Mouse (Mus musculus) neural tube, embryonic 11.5 days (tissue): Measurements from ENCODE around the gene Sgk1. TPM values are rescaled to one million over a fixed set of nuclear protein-coding genes. Genes with fewer than 3 reads are reported as not detected.

ENCODE experiments used
- ATAC-seq: fragments of 200-750 bp; cut with Nextera tagmentation; 2 replicates; pipeline ENCODE4 v1.8.0; 2017; ENCODE audit warnings: moderate number of reproducible peaks, mild to moderate bottlenecking, moderate TSS enrichment, moderate library complexity; ENCODE audit not compliant: insufficient read depth, low FRiP score, low TSS enrichment
- DNase-seq: peaks from one replicate; pipeline ENCODE4 v3.0.0-alpha.2; 2015; ENCODE audit warnings: low spot score
- H3K27ac ChIP-seq: fragments of 300-500 bp; sonication (generic); 2 replicates; pipeline ENCODE4 v1.5.1; 2014; ENCODE audit warnings: low read depth, mild to moderate bottlenecking, low read length
- H3K27me3 ChIP-seq: fragments of 300-500 bp; sonication (generic); 2 replicates; pipeline ENCODE4 v1.6.1; 2014; ENCODE audit warnings: mild to moderate bottlenecking, low read length, mixed read lengths; ENCODE audit not compliant: control insufficient read depth, insufficient read depth
- H3K36me3 ChIP-seq: fragments of 300-500 bp; sonication (generic); 2 replicates; pipeline ENCODE4 v1.6.1; 2014; ENCODE audit warnings: mild to moderate bottlenecking, low read length, moderate library complexity, mixed read lengths; ENCODE audit not compliant: control insufficient read depth, insufficient read depth
- H3K4me1 ChIP-seq: fragments of 300-500 bp; sonication (generic); 2 replicates; pipeline ENCODE4 v1.6.1; 2014; ENCODE audit warnings: low read length, mixed read lengths; ENCODE audit not compliant: control insufficient read depth, insufficient read depth
- H3K4me2 ChIP-seq: fragments of 300-500 bp; sonication (generic); 2 replicates; pipeline ENCODE4 v1.6.1; 2014; ENCODE audit warnings: low read depth, mild to moderate bottlenecking, moderate library complexity
- H3K4me3 ChIP-seq: fragments of 300-500 bp; sonication (generic); 2 replicates; pipeline ENCODE4 v1.5.1; 2014; ENCODE audit warnings: low read depth, low read length
- H3K9ac ChIP-seq: fragments of 300-500 bp; sonication (generic); 2 replicates; pipeline ENCODE4 v1.6.1; 2014; ENCODE audit warnings: mild to moderate bottlenecking, low read length
- H3K9me3 ChIP-seq: fragments of 300-500 bp; sonication (generic); 2 replicates; pipeline ENCODE4 v1.6.1; 2016; ENCODE audit warnings: low read length; ENCODE audit not compliant: control insufficient read depth
- WGBS: fragments of 180-500 bp; shearing (Covaris S2); extraction: QIAGEN DNeasy Blood & Tissue Kit; methylation state at CpG from one replicate; pipeline ENCODE4 v1.1.7; 2014; 5-methylcytosine and 5-hydroxymethylcytosine counted together
- polyA plus RNA-seq: library from polyadenylated mRNA; unstranded; fragments of >200 nt; fragmentation: Nextera tagmentation; extraction: Ambion mirVana; gene quantifications from 2 replicates; pipeline ENCODE4 v1.2.1, GENCODE M21; 2014

Gene Sgk1
- polyA plus RNA-seq, 1 experiment from 2014 or later, result 22.1 TPM

DNA sequence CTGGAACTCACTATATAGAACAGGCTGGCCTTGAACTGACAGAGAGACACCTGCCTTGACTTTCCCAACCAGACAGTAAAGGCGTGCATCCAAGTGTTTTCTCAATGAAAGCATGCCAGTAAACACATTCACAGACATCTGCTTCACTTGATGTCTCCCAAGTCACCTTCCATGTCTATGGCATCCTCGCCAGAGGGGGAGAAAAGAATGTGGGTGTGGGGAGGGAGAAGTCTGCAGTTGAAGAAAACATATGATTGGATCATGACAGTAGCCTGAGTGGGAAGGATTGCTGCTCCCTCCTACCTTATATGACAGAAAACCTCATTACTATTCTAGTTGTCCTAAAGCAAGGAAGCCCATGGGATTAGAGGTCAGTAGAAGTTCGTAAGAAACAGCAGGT is 50.8 kb downstream of the Sgk1 start:
- Histone ChIP-seq H3K9me3 (no peaks in the 10 kb centered on the region), H3K27ac (no peak overlapping the region), H3K4me1 (no peaks in the 10 kb centered on the region), H3K36me3 (no peaks in the 10 kb centered on the region), H3K9ac (no peak overlapping the region), H3K27me3 (no peaks in the 10 kb centered on the region), H3K4me3 (no peak overlapping the region), H3K4me2 (no peak overlapping the region)
- WGBS, result 79% methylated on average over 3 of the region's 3 CpGs
- no peak for DNase-seq
- ATAC-seq, result no peak

GRCm38 (mm10) chr10:21934826-21935225 is 52.8 kb downstream of the Sgk1 start:
- Histone ChIP-seq H3K27ac (no peak overlapping the region), H3K27me3 (no peaks in the 10 kb centered on the region), H3K4me2 (no peak overlapping the region), H3K4me1 (no peaks in the 10 kb centered on the region), H3K9me3 (no peaks in the 10 kb centered on the region), H3K9ac (no peak overlapping the region), H3K36me3 (no peaks in the 10 kb centered on the region), H3K4me3 (no peak overlapping the region)
- DNase-seq (no peak), ATAC-seq (no peak)
- WGBS, result 93% methylated on average over 2 of the region's 2 CpGs

GRCm38 (mm10) chr10:21936513-21937221 is 54.7 kb downstream of the Sgk1 start:
- 57% methylated on average over 12 of the region's 12 CpGs for WGBS
- Histone ChIP-seq H3K27me3 (no peaks in the 10 kb centered on the region), H3K4me3 (no peak overlapping the region), H3K36me3 (no peaks in the 10 kb centered on the region), H3K4me2 (no peak overlapping the region), H3K9me3 (no peaks in the 10 kb centered on the region), H3K9ac (no peak overlapping the region), H3K27ac (no peak overlapping the region), H3K4me1 (no peaks in the 10 kb centered on the region)
- no peak for ATAC-seq
- no peak for DNase-seq

DNA sequence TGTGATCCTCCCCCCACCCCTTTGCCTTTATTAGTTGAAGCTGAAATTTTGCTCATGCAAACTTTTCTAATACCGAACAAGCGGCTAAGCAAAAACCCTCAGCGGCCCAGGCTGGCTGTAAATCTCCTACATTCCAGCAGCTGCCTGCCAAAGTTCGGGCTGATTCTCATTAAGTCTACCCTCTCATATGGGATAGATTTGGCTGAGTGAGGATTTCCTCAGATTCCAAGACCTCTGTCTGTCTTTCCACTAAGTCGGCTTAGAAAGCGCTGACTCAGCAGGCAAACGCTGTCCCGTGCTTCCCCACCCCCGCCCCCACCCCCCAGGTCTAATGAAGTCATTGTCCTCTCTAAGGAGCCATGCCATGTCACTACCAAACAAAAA is 55.2 kb downstream of the Sgk1 start:
- H3K4me2 ChIP-seq, result no peak overlapping the region
- no peaks in the 10 kb centered on the region for H3K9me3 ChIP-seq
- no peak overlapping the region for H3K27ac ChIP-seq
- H3K9ac ChIP-seq, result no peak overlapping the region
- no peaks in the 10 kb centered on the region for H3K27me3 ChIP-seq
- H3K4me1 ChIP-seq, result no peaks in the 10 kb centered on the region
- ATAC-seq (no peak), DNase-seq (peak; percentile 38)
- H3K36me3 ChIP-seq, result no peaks in the 10 kb centered on the region
- no peak overlapping the region for H3K4me3 ChIP-seq
- 16% methylated on average over 9 of the region's 9 CpGs for WGBS

DNA sequence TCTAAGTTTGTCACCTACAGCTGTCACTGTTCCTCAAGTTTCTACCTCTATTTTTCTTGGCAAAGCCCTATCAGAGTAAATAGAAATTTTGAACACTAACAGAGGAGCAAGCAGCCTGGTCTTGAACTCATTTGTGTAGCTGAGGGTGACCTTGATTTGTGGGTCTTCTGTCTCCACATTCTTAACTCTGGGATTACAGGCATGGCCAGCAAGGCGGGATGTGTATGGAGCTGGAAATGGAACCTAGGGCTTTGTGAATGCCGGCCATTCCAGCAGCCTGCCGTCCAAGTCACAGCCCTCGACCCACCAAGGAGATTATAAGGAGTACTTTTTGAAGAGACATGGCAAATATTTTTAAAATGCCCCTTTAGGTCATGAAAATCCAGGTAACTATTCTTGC is 56.2 kb downstream of the Sgk1 start:
- Histone ChIP-seq H3K27me3 (no peaks in the 10 kb centered on the region), H3K9ac (no peak overlapping the region), H3K36me3 (no peaks in the 10 kb centered on the region), H3K4me1 (no peaks in the 10 kb centered on the region), H3K4me3 (no peak overlapping the region), H3K9me3 (no peaks in the 10 kb centered on the region), H3K27ac (no peak overlapping the region), H3K4me2 (no peak overlapping the region)
- DNase-seq, result no peak
- ATAC-seq, result no peak
- 74% methylated on average over 4 of the region's 4 CpGs for WGBS

- ATAC-seq (no peak), DNase-seq (no peak)
- Histone ChIP-seq H3K4me3 (no peak overlapping the region), H3K9me3 (no peaks in the 10 kb centered on the region), H3K36me3 (no peaks in the 10 kb centered on the region), H3K27ac (no peak overlapping the region), H3K4me2 (no peak overlapping the region), H3K27me3 (no peaks in the 10 kb centered on the region), H3K9ac (no peak overlapping the region), H3K4me1 (no peaks in the 10 kb centered on the region)
- 80% methylated on average over 3 of the region's 3 CpGs for WGBS
These were observed 59.3 kb downstream of the Sgk1 start for GRCm38 (mm10) chr10:21941235-21941634.

DNA sequence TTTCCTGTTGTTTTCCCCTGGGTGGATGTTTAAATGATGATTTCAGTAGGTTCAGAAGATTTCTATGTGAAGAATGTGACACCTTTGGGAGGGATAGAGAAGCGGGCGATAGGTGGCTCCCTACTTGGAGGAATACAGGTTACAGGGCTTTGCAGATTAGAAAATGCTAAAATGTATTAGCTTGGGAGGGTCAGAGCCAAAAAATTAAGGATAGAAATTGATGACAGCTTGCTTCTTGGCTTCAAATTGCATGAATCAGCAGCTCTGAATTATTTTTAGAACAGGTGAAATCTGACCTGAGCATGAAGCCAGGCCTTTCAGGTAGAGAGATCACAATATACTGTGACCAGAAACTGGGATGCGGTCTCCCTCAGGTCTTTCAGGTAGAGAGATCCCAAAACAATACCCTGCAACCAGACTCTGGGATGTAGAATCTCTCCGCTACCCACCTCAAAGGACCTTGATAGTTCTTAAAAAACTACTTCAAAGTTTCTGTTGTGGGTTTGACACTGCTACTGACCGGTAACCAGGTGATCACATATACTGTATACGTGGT is 61.2 kb downstream of the Sgk1 start:
- H3K27me3 ChIP-seq, result no peaks in the 10 kb centered on the region
- 92% methylated on average over 6 of the region's 6 CpGs for WGBS
- H3K36me3 ChIP-seq, result no peaks in the 10 kb centered on the region
- no peak for DNase-seq
- H3K9me3 ChIP-seq, result no peaks in the 10 kb centered on the region
- H3K9ac ChIP-seq, result no peak overlapping the region
- no peak for ATAC-seq
- H3K4me1 ChIP-seq, result no peaks in the 10 kb centered on the region
- no peak overlapping the region for H3K4me3 ChIP-seq
- H3K4me2 ChIP-seq, result no peak overlapping the region
- H3K27ac ChIP-seq, result no peak overlapping the region

- Histone ChIP-seq H3K9ac (no peak overlapping the region), H3K9me3 (no peaks in the 10 kb centered on the region), H3K4me2 (no peak overlapping the region), H3K4me1 (no peaks in the 10 kb centered on the region), H3K27me3 (no peaks in the 10 kb centered on the region), H3K4me3 (no peak overlapping the region), H3K36me3 (no peaks in the 10 kb centered on the region), H3K27ac (no peak overlapping the region)
- DNase-seq (no peak), ATAC-seq (no peak)
- 69% methylated on average over 1 of the region's 1 CpGs for WGBS
These were observed 63.2 kb downstream of the Sgk1 start for GRCm38 (mm10) chr10:21945195-21945594.

GRCm38 (mm10) chr10:21946751-21947351 is 64.9 kb downstream of the Sgk1 start:
- DNase-seq (no peak), ATAC-seq (no peak)
- Histone ChIP-seq H3K4me3 (no peak overlapping the region), H3K9me3 (no peaks in the 10 kb centered on the region), H3K9ac (no peak overlapping the region), H3K4me2 (no peak overlapping the region), H3K36me3 (no peaks in the 10 kb centered on the region), H3K27me3 (no peaks in the 10 kb centered on the region), H3K4me1 (no peaks in the 10 kb centered on the region), H3K27ac (no peak overlapping the region)
- 74% methylated on average over 9 of the region's 9 CpGs for WGBS
